Mouse (Mus musculus) liver, postnatal 0 days (tissue): ENCODE data around the gene Rai2. TPM values are rescaled to one million over a fixed set of nuclear protein-coding genes. Genes with fewer than 3 reads are reported as not detected.

ENCODE experiments used
- ATAC-seq: fragments of 200-750 bp; cut with Nextera tagmentation; 2 replicates; pipeline ENCODE4 v1.8.0; 2017; ENCODE audit warnings: mild to moderate bottlenecking, moderate library complexity
- DNase-seq: peaks from one replicate; pipeline ENCODE4 v3.0.0-alpha.2; 2016
- H3K27ac ChIP-seq: fragments of 300-500 bp; sonication (generic); 2 replicates; pipeline ENCODE4 v1.5.1; 2014; ENCODE audit warnings: antibody characterized with exemption, moderate library complexity, mild to moderate bottlenecking, low read depth
- H3K27me3 ChIP-seq: fragments of 300-500 bp; sonication (generic); 2 replicates; pipeline ENCODE4 v1.6.1; 2014; ENCODE audit warnings: low read length, control low read depth, mixed read lengths; ENCODE audit not compliant: insufficient read depth
- H3K36me3 ChIP-seq: fragments of 300-500 bp; sonication (generic); replicated peaks from 2 replicates; pipeline ENCODE4 v1.6.1; 2014; ENCODE audit warnings: mild to moderate bottlenecking, control low read depth, low read length, moderate library complexity, mixed read lengths; ENCODE audit not compliant: insufficient read depth
- H3K4me1 ChIP-seq: fragments of 300-500 bp; sonication (generic); 2 replicates; pipeline ENCODE4 v1.6.1; 2014; ENCODE audit warnings: antibody characterized with exemption, mild to moderate bottlenecking, control low read depth; ENCODE audit not compliant: insufficient read depth
- H3K4me2 ChIP-seq: fragments of 300-500 bp; sonication (generic); 2 replicates; pipeline ENCODE4 v1.6.1; 2014; ENCODE audit warnings: low read depth, mild to moderate bottlenecking, low read length, moderate library complexity, mixed read lengths
- H3K4me3 ChIP-seq: fragments of 300-500 bp; sonication (generic); 2 replicates; pipeline ENCODE4 v1.5.1; 2014; ENCODE audit warnings: low read depth, low read length
- H3K9ac ChIP-seq: fragments of 300-500 bp; sonication (generic); replicated peaks from 2 replicates; pipeline ENCODE4 v1.6.1; 2014; ENCODE audit warnings: mild to moderate bottlenecking, moderate library complexity
- H3K9me3 ChIP-seq: fragments of 300-500 bp; sonication (generic); 2 replicates; pipeline ENCODE4 v1.6.1; 2016; ENCODE audit warnings: mild to moderate bottlenecking, control low read depth, low read length, mixed read lengths
- CTCF ChIP-seq: sonication (generic); IDR thresholded peaks from 2 replicates; pipeline ENCODE4 v1.5.1; 2016; ENCODE audit warnings: antibody characterized with exemption, low read depth
- EP300 ChIP-seq: IDR thresholded peaks from 2 replicates; pipeline ENCODE4 v1.6.1; 2016; ENCODE audit warnings: antibody characterized with exemption, low read depth, mild to moderate bottlenecking
- WGBS: fragments of 180-500 bp; shearing (Covaris S2); extraction: QIAGEN DNeasy Blood & Tissue Kit; methylation state at CpG from one replicate; pipeline ENCODE4 v1.1.7; 2014; ENCODE audit not compliant: insufficient replicate concordance; 5-methylcytosine and 5-hydroxymethylcytosine counted together
- polyA plus RNA-seq: library from polyadenylated mRNA; unstranded; fragments of >200 nt; fragmentation: Nextera tagmentation; extraction: Ambion mirVana; gene quantifications from 2 replicates; pipeline ENCODE4 v1.2.1, GENCODE M21; 2015

The Rai2 gene
- polyA plus RNA-seq, 1 experiment from 2014 or later, result 0.62 TPM

DNA sequence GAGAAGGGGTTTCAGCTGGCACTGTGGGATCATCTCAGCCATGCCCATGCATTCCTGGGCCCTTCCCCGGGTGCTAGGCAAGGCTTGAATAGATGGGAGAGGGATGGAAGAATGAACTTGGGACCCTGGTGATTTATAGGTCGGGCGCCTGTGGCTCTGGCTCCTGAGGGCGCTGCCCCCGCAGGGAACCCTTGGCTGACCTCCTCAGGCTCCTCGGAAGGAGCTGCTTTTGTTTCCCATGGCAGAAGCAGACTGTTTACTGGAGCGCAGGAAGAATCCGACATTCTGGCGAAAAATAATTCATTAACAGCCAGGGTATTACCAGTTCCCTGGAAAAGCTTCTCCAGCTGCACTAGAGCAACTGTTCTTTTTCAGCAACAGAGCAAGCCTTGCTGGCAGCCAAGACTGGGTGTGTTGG, 6.5 kb downstream of the Rai2 start:
- Histone ChIP-seq H3K9ac (no peak overlapping the region), H3K36me3 (no peaks in the 10 kb centered on the region), H3K27me3 (peaks cover 16% of the 10 kb centered on the region; the same call in 1 of the 2 replicates), H3K27ac (no peak overlapping the region), H3K9me3 (no peaks in the 10 kb centered on the region), H3K4me2 (no peak overlapping the region), H3K4me3 (no peak overlapping the region), H3K4me1 (no peaks in the 10 kb centered on the region)
- DNase-seq, result no peak
- no peak for ATAC-seq
- WGBS, result 38% methylated on average over 9 of the region's 9 CpGs
- TF ChIP-seq EP300, result no peak
- no peak for TF ChIP-seq CTCF

DNA sequence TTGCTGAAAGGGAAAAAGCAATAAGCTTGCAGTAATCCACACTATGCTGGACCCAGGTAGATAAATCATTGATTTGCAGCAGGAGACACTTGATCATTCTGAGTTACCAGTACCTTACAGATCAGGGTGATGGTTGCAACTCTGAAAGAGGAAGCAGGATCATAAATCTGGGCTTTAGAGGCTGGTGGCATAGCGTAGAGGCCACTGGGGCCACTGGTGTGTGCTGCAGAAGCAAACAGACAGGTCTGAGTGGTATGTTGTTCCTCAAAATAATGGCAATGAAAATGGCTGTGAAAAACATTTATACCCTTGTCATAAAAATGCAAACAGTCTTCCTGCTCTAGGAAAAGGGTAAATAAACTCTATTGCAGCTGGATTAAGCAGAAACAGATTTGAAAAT, 9.4 kb downstream of the Rai2 start:
- WGBS, result 23% methylated on average over 1 of the region's 1 CpGs
- no peak for DNase-seq
- Histone ChIP-seq H3K27me3 (no peaks in the 10 kb centered on the region), H3K4me3 (no peak overlapping the region), H3K9me3 (no peaks in the 10 kb centered on the region), H3K27ac (no peak overlapping the region), H3K4me1 (no peaks in the 10 kb centered on the region), H3K9ac (no peak overlapping the region), H3K4me2 (no peak overlapping the region), H3K36me3 (no peaks in the 10 kb centered on the region)
- TF ChIP-seq EP300, result no peak
- TF ChIP-seq CTCF, result no peak
- no peak for ATAC-seq

GRCm38 (mm10) chrX:161728507-161728906, 11.6 kb downstream of the Rai2 start:
- no peak for ATAC-seq
- no peak overlapping the region for H3K9ac ChIP-seq
- DNase-seq, result no peak
- H3K4me2 ChIP-seq, result no peak overlapping the region
- H3K27me3 ChIP-seq, result no peaks in the 10 kb centered on the region
- TF ChIP-seq EP300 (no peak), CTCF (no peak)
- no peak overlapping the region for H3K27ac ChIP-seq
- H3K36me3 ChIP-seq, result no peaks in the 10 kb centered on the region
- 65% methylated on average over 4 of the region's 4 CpGs for WGBS
- H3K9me3 ChIP-seq, result no peaks in the 10 kb centered on the region
- no peak overlapping the region for H3K4me3 ChIP-seq
- no peaks in the 10 kb centered on the region for H3K4me1 ChIP-seq

GRCm38 (mm10) chrX:161730026-161730425, 13.2 kb downstream of the Rai2 start:
- Histone ChIP-seq H3K36me3 (no peaks in the 10 kb centered on the region), H3K4me3 (no peak overlapping the region), H3K27me3 (no peaks in the 10 kb centered on the region), H3K4me1 (no peaks in the 10 kb centered on the region), H3K9ac (no peak overlapping the region), H3K4me2 (no peak overlapping the region), H3K9me3 (no peaks in the 10 kb centered on the region), H3K27ac (no peak overlapping the region)
- TF ChIP-seq EP300, result no peak
- TF ChIP-seq CTCF, result no peak
- DNase-seq (no peak), ATAC-seq (no peak)

DNA sequence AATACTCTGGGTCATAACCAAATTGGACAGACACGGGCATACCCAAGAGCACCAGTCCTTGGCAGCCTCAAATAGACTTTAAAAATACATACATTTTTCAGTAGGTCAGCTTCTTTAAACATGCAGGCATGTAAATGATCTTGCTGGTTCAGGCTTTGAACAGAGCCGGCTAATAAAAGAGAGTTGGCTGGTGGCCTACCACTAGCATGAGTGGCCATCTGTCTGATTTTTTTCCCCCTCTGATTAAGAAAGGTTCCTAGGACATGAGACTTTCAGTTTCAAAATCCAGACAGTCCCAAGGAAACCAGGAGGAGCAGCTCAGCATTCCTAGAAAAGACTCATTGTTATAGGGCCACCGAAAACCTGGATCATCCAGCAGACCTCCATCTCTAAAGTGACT, 15.0 kb downstream of the Rai2 start:
- no peak overlapping the region for H3K4me3 ChIP-seq
- 75% methylated on average over 3 of the region's 3 CpGs for WGBS
- no peaks in the 10 kb centered on the region for H3K4me1 ChIP-seq
- H3K4me2 ChIP-seq, result no peak overlapping the region
- no peak for TF ChIP-seq EP300
- TF ChIP-seq CTCF, result no peak
- peaks cover 6% of the 10 kb centered on the region; the same call in 1 of the 2 replicates for H3K27me3 ChIP-seq
- no peak overlapping the region for H3K9ac ChIP-seq
- no peak for ATAC-seq
- no peaks in the 10 kb centered on the region for H3K9me3 ChIP-seq
- H3K27ac ChIP-seq, result no peak overlapping the region
- no peaks in the 10 kb centered on the region for H3K36me3 ChIP-seq
- DNase-seq, result no peak

- H3K27ac ChIP-seq, result no peak overlapping the region
- H3K9ac ChIP-seq, result no peak overlapping the region
- H3K4me3 ChIP-seq, result no peak overlapping the region
- no peak overlapping the region for H3K4me2 ChIP-seq
- no peaks in the 10 kb centered on the region for H3K9me3 ChIP-seq
- ATAC-seq (no peak), DNase-seq (no peak)
- WGBS, result 81% methylated on average over 12 of the region's 12 CpGs
- TF ChIP-seq CTCF (no peak), EP300 (no peak)
- H3K27me3 ChIP-seq, result peaks cover 6% of the 10 kb centered on the region; the same call in 1 of the 2 replicates
- H3K4me1 ChIP-seq, result no peaks in the 10 kb centered on the region
- no peaks in the 10 kb centered on the region for H3K36me3 ChIP-seq
These were observed 16.9 kb downstream of the Rai2 start for GRCm38 (mm10) chrX:161733581-161734309.
